Mouse (Mus musculus) Patski (cell line): ENCODE data around the gene Trmt1. TPM values are rescaled to one million over a fixed set of nuclear protein-coding genes. Genes with fewer than 3 reads are reported as not detected.

Experiments used
- ATAC-seq: fragments of 100-300 bp; one replicate; pipeline ENCODE4 v1.8.0; 2021
- CTCF ChIA-PET: fragments of 350-600 bp; sonication (Branson Sonifier 250); formaldehyde crosslinking; loops from one replicate; lab custom pipeline; 2022; ENCODE audit warnings: inconsistent platforms; lab: Charles Lee
- POLR2A ChIA-PET: fragments of 350-600 bp; sonication (Branson Sonifier 250); formaldehyde crosslinking; loops from one replicate; lab custom pipeline; 2022; ENCODE audit warnings: antibody characterized with exemption, inconsistent platforms; lab: Charles Lee
- DNase-seq: peaks from one replicate; pipeline ENCODE4 v3.0.0-alpha.2; 2011; ENCODE audit warnings: low read depth, low spot score
- H3K27me3 ChIP-seq: fragments of 371-371 bp; one replicate; pipeline ENCODE4 v1.5.1; 2021
- CTCF ChIP-seq: fragments of 100-300 bp; IDR thresholded peaks from one replicate; pipeline ENCODE4 v1.5.1; 2021
- in situ Hi-C: fragments of 300-500 bp; cut with MboI; formaldehyde crosslinking; loops from 3 replicates; pipeline ENCODE4 v1.11.1; 2018; ENCODE audit warnings: low pct_unique_long_range_greater_than_20kb, mixed read lengths
- polyA plus RNA-seq: library from polyadenylated mRNA; unstranded; gene quantifications from one replicate; pipeline ENCODE4 v1.2.3, GENCODE M21; 2021

Gene Trmt1
- polyA plus RNA-seq, 1 experiment from 2014 or later: 106 TPM

DNA sequence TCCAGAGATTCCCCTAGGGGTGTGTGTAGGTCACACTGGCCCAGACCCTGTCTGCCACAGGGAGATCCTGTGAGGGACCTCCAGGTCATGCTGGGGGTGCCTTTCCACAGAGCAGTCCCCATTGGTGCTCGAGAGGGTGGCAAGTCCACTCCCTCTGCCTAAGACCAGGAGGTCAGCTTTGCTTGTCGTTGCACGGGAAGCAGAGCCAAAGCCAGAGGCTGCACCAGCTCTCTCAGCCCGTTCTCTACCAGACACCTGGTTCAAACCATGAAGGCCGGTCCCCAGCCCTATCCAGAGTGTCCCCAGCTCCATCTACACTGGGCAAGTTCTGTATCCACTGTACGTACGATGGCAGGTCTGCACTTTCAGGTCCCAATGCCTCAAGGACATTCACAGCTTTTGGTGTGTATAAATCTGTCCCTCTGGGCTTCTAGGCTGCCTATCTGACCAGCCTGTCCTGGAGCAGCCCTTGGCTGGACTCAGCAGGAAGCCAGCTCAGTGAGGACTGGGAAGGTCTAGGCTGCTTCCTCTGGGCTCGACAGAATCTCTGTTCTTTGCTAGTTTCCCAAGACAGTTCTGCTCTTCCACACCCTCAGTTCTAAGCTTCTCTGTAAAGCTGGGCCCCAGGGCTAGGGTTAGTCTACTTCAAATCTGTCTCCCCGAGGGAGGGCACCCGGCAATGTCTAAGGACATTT, 39.3 kb downstream of the Trmt1 start:
- no peaks in the 10 kb centered on the region for H3K27me3 ChIP-seq
- no peak for TF ChIP-seq CTCF
- POLR2A ChIA-PET: interaction anchor here (0.5 to 0.6 kb wide), 2 partner anchors 45 to 311 kb away, joined by 3 to 7 read pairs; partner anchors contain the start of gene Tnpo2
- CTCF ChIA-PET: interaction anchor here (1.0 to 2.7 kb wide), 7 partner anchors 12 to 90 kb away, joined by 4 to 14 read pairs (median 5); no protein-coding TSS in a partner anchor
- in situ Hi-C loops: no loop called here
- no peak for ATAC-seq
- no peak for DNase-seq

DNA sequence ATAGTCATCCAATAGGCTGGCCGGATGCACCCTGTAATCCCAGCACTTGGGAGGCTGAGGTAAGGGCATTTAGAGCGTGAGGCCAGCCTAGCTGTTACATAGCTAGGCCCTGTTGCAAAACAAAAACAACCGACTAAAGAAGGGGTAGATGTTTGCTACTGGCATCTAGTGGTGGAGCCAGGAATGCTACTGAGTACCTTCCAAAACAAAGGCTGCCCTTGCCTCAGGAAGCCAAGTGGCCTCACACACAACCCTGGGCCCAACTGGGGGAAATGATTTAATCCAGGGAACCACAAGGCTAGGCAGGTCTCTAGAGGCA, 39.8 kb downstream of the Trmt1 start:
- DNase-seq: no peak
- in situ Hi-C loops: no loop called here
- ChIA-PET CTCF (interaction anchor here (1.0 to 2.7 kb wide), 7 partner anchors 12 to 90 kb away, joined by 4 to 14 read pairs (median 5); no protein-coding TSS in a partner anchor), POLR2A (no interaction called here)
- H3K27me3 ChIP-seq: no peaks in the 10 kb centered on the region
- peak; percentile 65 for ATAC-seq
- TF ChIP-seq CTCF: no peak

DNA sequence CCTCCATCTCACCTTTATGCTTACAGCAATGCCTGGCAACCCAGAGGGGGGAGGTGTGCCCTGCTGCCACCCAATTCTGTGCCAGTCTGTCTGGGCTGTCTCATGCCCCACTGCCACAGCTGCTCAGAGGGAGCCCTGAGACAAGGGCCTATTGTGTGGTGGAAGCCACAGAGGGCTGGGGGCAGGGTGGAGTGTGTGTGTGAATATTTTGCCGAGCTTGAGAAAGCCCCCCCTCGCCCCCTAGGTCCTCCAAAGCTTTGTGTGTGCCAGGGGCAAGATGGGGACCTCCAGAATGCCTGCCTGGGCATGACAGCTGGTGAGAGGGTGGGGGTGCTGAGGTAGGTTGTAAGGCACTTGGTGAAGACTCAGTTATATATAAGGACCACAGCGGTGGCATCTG, 42.4 kb downstream of the Trmt1 start:
- ChIA-PET CTCF (interaction anchor here (1.2 to 2.7 kb wide), 3 partner anchors 9 to 20 kb away, joined by 3 to 10 read pairs (median 6); no protein-coding TSS in a partner anchor), POLR2A (no interaction called here)
- H3K27me3 ChIP-seq: no peaks in the 10 kb centered on the region
- in situ Hi-C loops: no loop called here
- ATAC-seq: no peak
- no peak for TF ChIP-seq CTCF
- DNase-seq: no peak

DNA sequence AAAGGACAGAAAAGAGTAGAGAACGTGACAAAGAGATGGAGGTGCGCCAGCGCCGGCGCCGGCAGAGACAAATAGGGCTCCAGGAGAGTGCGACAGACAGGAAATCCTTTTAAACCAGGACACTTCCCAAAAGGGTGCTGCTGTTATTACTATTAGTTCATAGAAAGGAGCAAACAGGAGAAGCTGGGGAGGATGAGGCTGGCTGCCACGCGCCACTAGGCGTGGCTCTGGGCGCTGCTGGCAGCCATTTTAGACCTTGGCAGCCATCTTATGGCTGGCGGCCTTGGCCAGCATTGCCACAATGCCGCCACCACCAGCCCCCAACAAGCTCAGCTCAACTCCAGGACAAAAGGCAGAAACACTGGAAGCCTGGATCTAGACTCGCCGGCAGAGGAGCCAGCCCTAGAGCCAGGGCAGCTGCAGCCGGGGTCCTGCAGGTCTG, 43.8 kb downstream of the Trmt1 start:
- DNase-seq (no peak), ATAC-seq (no peak)
- in situ Hi-C loops: no loop called here
- CTCF ChIA-PET: interaction anchor here (0.8 to 2.7 kb wide), 5 partner anchors 8 to 93 kb away, joined by 4 to 10 read pairs (median 6); partner anchors contain the start of gene Dand5
- POLR2A ChIA-PET: no interaction called here
- no peaks in the 10 kb centered on the region for H3K27me3 ChIP-seq
- TF ChIP-seq CTCF: no peak

DNA sequence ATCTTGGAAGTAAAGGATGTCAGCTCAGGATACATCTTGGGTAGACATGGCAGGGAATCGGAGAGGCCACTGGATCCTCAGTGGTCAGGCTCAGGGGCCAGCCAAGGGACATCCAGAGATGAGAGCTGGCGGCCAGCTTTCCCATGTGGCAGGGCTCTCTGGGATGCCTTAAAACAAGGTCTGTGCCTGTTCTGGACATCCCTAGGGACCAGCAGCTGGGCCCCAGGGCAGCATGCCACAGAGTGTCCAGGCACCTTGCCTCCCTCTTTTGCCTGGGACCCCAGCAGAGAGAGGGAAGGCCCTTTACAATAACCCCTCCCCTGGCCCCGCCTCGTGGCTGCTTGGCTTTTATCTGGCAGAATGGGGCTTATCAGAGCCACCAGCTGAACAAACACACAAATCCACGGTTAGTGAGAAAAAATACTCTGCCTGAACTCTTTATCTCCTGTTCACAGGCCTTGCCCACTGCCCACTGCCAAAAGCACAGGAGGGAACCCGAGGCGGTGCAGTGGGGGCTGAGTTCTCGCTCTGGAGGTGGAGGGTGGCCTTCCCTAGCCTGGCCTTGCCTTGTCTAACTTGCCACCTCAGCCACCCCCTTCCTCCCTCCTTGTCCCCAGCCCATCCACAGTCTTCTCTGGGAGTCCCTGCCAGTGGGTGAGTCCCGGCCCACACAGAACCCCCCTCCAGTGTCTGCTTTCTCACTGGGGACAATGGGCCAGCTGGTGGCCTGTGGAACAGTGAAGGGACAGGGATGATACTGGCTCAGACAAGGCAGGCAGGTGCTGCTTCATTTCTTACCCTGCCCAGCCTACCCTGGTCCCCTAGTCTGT, 44.6 kb downstream of the Trmt1 start:
- H3K27me3 ChIP-seq: no peaks in the 10 kb centered on the region
- DNase-seq (no peak), ATAC-seq (no peak)
- CTCF ChIA-PET: interaction anchor here (0.8 to 2.7 kb wide), 4 partner anchors 19 to 92 kb away, joined by 4 to 10 read pairs (median 6); partner anchors contain the start of gene Dand5
- in situ Hi-C loops: no loop called here
- POLR2A ChIA-PET: no interaction called here
- TF ChIP-seq CTCF: no peak

DNA sequence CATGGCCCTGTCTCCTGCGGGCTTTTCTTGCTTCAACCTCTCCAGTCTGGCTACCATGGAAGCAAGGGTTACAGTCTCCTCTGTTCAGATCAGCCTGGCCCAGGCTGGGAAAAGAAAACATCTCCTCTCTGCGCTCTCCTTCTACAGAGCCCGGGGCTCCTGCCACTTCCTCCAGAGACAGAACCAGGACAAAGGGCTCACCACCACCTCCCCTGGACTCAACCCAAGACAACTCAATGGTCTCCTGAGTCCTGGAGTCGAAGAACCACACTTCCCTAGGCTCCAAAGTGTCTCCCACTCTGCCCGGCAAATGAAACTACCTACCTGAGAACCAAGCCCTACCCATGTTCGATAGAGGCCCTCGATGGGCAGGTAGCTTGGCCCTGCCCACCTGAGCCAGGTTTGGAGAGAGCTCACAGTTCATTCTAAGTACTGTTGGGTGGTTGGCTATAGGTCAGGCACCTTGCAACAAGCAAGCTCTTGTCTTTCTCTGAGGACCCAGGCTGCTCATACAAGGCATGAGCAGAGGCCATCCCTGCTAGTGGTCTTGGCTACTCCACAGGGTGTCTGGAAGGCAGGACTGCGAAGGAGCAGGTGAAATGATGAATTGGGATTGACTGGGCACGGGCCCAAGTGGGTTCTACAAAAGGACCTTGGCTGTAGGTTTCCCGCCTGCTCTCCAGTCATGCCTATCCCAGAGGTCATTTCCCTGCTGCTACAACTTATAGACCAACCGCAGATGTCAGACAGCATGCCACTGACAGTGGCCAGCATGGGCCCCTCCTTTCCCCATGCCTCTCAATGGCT, 45.5 kb downstream of the Trmt1 start:
- POLR2A ChIA-PET: interaction anchor here (0.9 to 1.2 kb wide), 2 partner anchors 18 to 82 kb away, joined by 3 to 4 read pairs; no protein-coding TSS in a partner anchor
- TF ChIP-seq CTCF: no peak
- H3K27me3 ChIP-seq: no peaks in the 10 kb centered on the region
- DNase-seq: no peak
- in situ Hi-C loops: no loop called here
- CTCF ChIA-PET: interaction anchor here (0.6 to 1.8 kb wide), 3 partner anchors 28 to 628 kb away, joined by 3 to 6 read pairs (median 3); no protein-coding TSS in a partner anchor
- no peak for ATAC-seq

DNA sequence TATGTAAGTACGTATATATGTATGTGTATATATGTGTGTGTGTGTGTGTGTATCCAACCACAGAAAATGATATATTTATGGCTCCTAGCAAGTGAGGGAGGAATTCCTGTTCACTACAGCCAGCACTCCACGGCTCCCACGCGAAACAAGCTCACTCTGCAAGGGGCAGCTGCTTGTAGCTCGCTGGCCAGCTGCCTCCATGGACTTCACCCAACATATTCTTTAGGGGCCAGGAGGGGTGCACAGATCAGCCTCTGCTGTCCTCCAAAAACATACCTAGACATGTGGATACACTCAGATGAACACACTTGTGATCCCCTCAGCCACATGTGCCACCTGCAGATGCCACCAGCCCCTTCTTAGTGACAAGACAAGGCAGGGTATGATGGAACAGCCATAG, 46.4 kb downstream of the Trmt1 start:
- POLR2A ChIA-PET: interaction anchor here (0.9 to 1.2 kb wide), 2 partner anchors 19 to 81 kb away, joined by 3 to 4 read pairs; no protein-coding TSS in a partner anchor
- no peaks in the 10 kb centered on the region for H3K27me3 ChIP-seq
- no peak for DNase-seq
- TF ChIP-seq CTCF: no peak
- CTCF ChIA-PET: interaction anchor here (0.8 to 1.8 kb wide), 3 partner anchors 21 to 83 kb away, joined by 3 to 6 read pairs (median 3); no protein-coding TSS in a partner anchor
- ATAC-seq: no peak
- in situ Hi-C loops: no loop called here

DNA sequence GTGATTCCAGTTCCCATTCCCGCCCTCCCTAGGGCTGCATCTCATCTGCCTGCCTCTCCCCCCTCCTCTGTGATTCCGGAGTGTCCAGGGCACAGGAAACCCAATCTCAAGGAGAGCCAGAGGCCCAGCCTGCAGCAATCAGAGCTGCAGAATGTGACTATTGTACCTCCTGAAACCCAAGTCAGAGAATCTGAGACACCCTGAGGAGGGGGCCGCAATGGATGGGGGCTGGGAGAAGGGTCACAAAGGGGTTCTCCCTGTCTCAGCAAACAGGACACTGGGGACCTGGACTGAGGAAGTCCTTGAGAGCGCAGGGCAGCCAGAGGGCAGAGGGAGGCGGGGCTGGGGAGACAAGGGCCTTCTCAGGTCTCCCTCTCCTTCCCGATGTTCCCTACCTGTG, 46.9 kb downstream of the Trmt1 start:
- DNase-seq (no peak), ATAC-seq (no peak)
- POLR2A ChIA-PET: no interaction called here
- H3K27me3 ChIP-seq: no peaks in the 10 kb centered on the region
- TF ChIP-seq CTCF: no peak
- CTCF ChIA-PET: interaction anchor here (1.0 to 1.8 kb wide), 2 partner anchors 22 to 82 kb away, joined by 3 to 6 read pairs; no protein-coding TSS in a partner anchor
- in situ Hi-C loops: no loop called here

DNA sequence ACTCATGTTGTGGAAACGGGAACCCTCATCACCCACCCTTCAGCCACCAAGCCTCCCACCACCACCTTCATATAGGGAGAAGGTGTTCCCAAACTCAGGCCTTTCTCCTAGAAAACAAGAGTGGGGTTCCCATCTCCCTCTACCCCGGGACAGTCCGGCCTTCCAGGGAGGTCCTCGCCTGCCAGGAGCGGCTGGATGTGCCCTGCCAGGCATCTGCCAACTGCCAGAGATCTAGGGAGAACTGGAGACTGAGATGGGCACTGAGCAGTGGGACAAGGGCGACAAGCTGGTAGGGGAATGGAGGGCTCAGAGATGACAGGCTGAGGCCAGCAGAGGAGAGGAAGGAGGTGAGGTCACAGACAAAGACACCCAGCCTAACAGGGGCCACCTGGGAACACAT, 47.9 kb downstream of the Trmt1 start:
- POLR2A ChIA-PET: no interaction called here
- no peak for ATAC-seq
- CTCF ChIA-PET: interaction anchor here (1.0 to 6.0 kb wide), 2 partner anchors 75 to 79 kb away, joined by 3 to 52 read pairs; no protein-coding TSS in a partner anchor
- no peak for DNase-seq
- TF ChIP-seq CTCF: no peak
- in situ Hi-C loops: no loop called here
- H3K27me3 ChIP-seq: no peaks in the 10 kb centered on the region
